Mouse (Mus musculus) liver, postnatal 0 days (tissue): ENCODE measurements around the gene Purb.

ENCODE experiments used
- CTCF ChIP-seq: sonication (generic); IDR thresholded peaks from 2 replicates; pipeline ENCODE4 v1.5.1; 2016; ENCODE audit warnings: antibody characterized with exemption, low read depth
- EP300 ChIP-seq: IDR thresholded peaks from 2 replicates; pipeline ENCODE4 v1.6.1; 2016; ENCODE audit warnings: antibody characterized with exemption, low read depth, mild to moderate bottlenecking

GRCm38 (mm10) chr11:6480681-6481405, 5.1 kb upstream of the Purb start:
- no peak for TF ChIP-seq EP300
- no peak for TF ChIP-seq CTCF
